Mouse (Mus musculus): Measurements from ENCODE around the gene Myo3b.

GRCm38 (mm10) chr2:70419336-70419735, 380.4 kb downstream of the Myo3b start:
- TF ChIP-seq EP300 (IDR thresholded peaks at IDR 0.05; ENCODE audit: low read depth) (no peak), CTCF (IDR thresholded peaks at IDR 0.05; ENCODE audit: low read depth) (no peak)

Data from liver, embryonic 14.5 days (tissue).